ENCODE assay signal across 8 mouse cellular contexts in genomic region chr19:42332081-42332736, GRCm38 (mm10).
DNase-seq lines count a peak whose midpoint lies in the region; ATAC-seq and TF ChIP-seq lines count a peak whose summit lies in the region.

No protein-coding gene starts in this region.

- 44% methylated on average over 9 of the region's 9 CpGs for WGBS in liver, postnatal 0 days (ENCODE audit: insufficient replicate concordance)

- DNase-seq in frontal cortex, postnatal 14 days (ENCODE audit: low spot score in 2 of 2), result no peak
- no peak for DNase-seq in liver, postnatal 0 days
- DNase-seq in liver (no peak), G1E (ENCODE audit: low spot score) (no peak)
- peak; percentile 3 for DNase-seq in induced T-regulatory cell, adult 2 months (ENCODE audit: low read depth)
- DNase-seq in adrenal gland, postnatal 36 days, result no peak
- DNase-seq in heart, postnatal 36 days, result no peak

- H3K4me3 ChIP-seq in liver, postnatal 0 days (ENCODE audit: low read depth, low read length), result no peak overlapping the region
- no peak overlapping the region for H3K4me3 ChIP-seq in G1E (ENCODE audit: low read depth, low read length)

- intact Hi-C loops in heart, postnatal 36 days (cut with DNase I), result no loop called here

- no peak overlapping the region for H3K4me2 ChIP-seq in liver, postnatal 0 days (ENCODE audit: low read depth, low read length)

- no peaks in the 10 kb centered on the region for H3K4me1 ChIP-seq in liver, postnatal 0 days (ENCODE audit: insufficient read depth)
- no peaks in the 10 kb centered on the region for H3K4me1 ChIP-seq in G1E (ENCODE audit: insufficient read depth, low read depth, low read length)

- no peaks in the 10 kb centered on the region for H3K9me3 ChIP-seq in liver, postnatal 0 days (ENCODE audit: low read length)
- no peaks in the 10 kb centered on the region for H3K9me3 ChIP-seq in G1E (replicated peaks)

- ATAC-seq in frontal cortex, adult (ENCODE audit: low TSS enrichment), result 0 out of 2 replicates have a peak, but pooled peaks have one; percentile 45
- ATAC-seq in liver, postnatal 0 days, result no peak
- ATAC-seq in G1E (ENCODE audit: extremely low read depth, insufficient number of reproducible peaks, low FRiP score, poor library complexity, severe bottlenecking), result no peak

- no peak overlapping the region for H3K27ac ChIP-seq in liver, postnatal 0 days (ENCODE audit: low read depth)

- TF ChIP-seq EP300 in liver, postnatal 0 days (IDR thresholded peaks at IDR 0.05; ENCODE audit: low read depth), result no peak

- no peak overlapping the region for H3K9ac ChIP-seq in liver, postnatal 0 days (replicated peaks)

- H3K36me3 ChIP-seq in liver, postnatal 0 days (replicated peaks; ENCODE audit: insufficient read depth, low read length), result no peaks in the 10 kb centered on the region
- H3K36me3 ChIP-seq in G1E (replicated peaks), result no peaks in the 10 kb centered on the region

- no peaks in the 10 kb centered on the region for H3K27me3 ChIP-seq in liver, postnatal 0 days (ENCODE audit: insufficient read depth, low read length)
- H3K27me3 ChIP-seq in G1E (ENCODE audit: insufficient read depth, low read length), result no peaks in the 10 kb centered on the region; the same call in 1 of the 2 replicates

- peak; percentile 45 for TF ChIP-seq CTCF in liver, postnatal 0 days (IDR thresholded peaks at IDR 0.05; ENCODE audit: low read depth)
- peak; percentile 54 for TF ChIP-seq CTCF in G1E (IDR thresholded peaks at IDR 0.05; ENCODE audit: low read depth, low read length)
